Mouse (Mus musculus) kidney, adult 8-10 months (tissue): ENCODE results near the gene Eif4a1.
"Not testable (repeated sequence)": the region's sequence is repeated elsewhere in the genome, so short reads cannot be mapped to it uniquely, and the experiment has no call there.

Experiments used
- DNase-seq, 2 experiments: peaks; one replicate each; pipeline ENCODE4 v3.0.0; 2022

The Eif4a1 gene

GRCm38 (mm10) chr11:69672211-69672706 lies at the start of gene Eif4a1:
TSS of gene Eif4a1 (minus strand) at chr11:69672423.
- DNase-seq = peak; percentile 100

- DNase-seq = no peak
Observed at GRCm38 (mm10) chr11:69720852-69721251, 48.6 kb upstream of the Eif4a1 start.

- DNase-seq = no peak
Observed at GRCm38 (mm10) chr11:69719423-69719822, 47.2 kb upstream of the Eif4a1 start.

- peak in 1 of 2 experiments; percentile 28 for DNase-seq
Observed at GRCm38 (mm10) chr11:69718661-69719060, 46.4 kb upstream of the Eif4a1 start.

- DNase-seq = no peak
Observed at GRCm38 (mm10) chr11:69716953-69717352, 44.7 kb upstream of the Eif4a1 start.

- DNase-seq = no peak
Observed at GRCm38 (mm10) chr11:69715929-69716328, 43.7 kb upstream of the Eif4a1 start.

- peak; percentile 47 to 75 for DNase-seq
Observed at GRCm38 (mm10) chr11:69715482-69715881, 43.3 kb upstream of the Eif4a1 start.

GRCm38 (mm10) chr11:69714636-69715329 lies 42.6 kb upstream of the Eif4a1 start:
- peak; percentile 79 to 85 for DNase-seq

- DNase-seq = peak; percentile 30 to 70
Observed at GRCm38 (mm10) chr11:69712954-69713672, 40.9 kb upstream of the Eif4a1 start.

- DNase-seq = no peak
Observed at GRCm38 (mm10) chr11:69711082-69711481, 38.9 kb upstream of the Eif4a1 start.

GRCm38 (mm10) chr11:69710470-69710869 lies 38.2 kb upstream of the Eif4a1 start:
- DNase-seq = no peak

GRCm38 (mm10) chr11:69709554-69710446 lies 37.6 kb upstream of the Eif4a1 start:
- DNase-seq = no peak

GRCm38 (mm10) chr11:69708614-69709265 lies 36.5 kb upstream of the Eif4a1 start:
- no peak for DNase-seq

- no peak for DNase-seq
Observed at GRCm38 (mm10) chr11:69707873-69708381, 35.7 kb upstream of the Eif4a1 start.

GRCm38 (mm10) chr11:69707480-69707847 lies 35.2 kb upstream of the Eif4a1 start:
- DNase-seq = no peak

GRCm38 (mm10) chr11:69706775-69707479 lies 34.7 kb upstream of the Eif4a1 start:
- peak; percentile 90 to 92 for DNase-seq

GRCm38 (mm10) chr11:69704613-69705010 lies 32.4 kb upstream of the Eif4a1 start:
- DNase-seq = no peak

- DNase-seq = no peak
Observed at GRCm38 (mm10) chr11:69703814-69704612, 31.8 kb upstream of the Eif4a1 start.

- not testable (repeated sequence) for DNase-seq
Observed at GRCm38 (mm10) chr11:69703381-69703780, 31.2 kb upstream of the Eif4a1 start.

GRCm38 (mm10) chr11:69702886-69703285 lies 30.7 kb upstream of the Eif4a1 start:
- not testable (repeated sequence) for DNase-seq

- no peak for DNase-seq
Observed at GRCm38 (mm10) chr11:69699595-69699994, 27.4 kb upstream of the Eif4a1 start.
